Mouse (Mus musculus) liver, embryonic 15.5 days (tissue): ENCODE data around the gene Asb18. TPM values are rescaled to one million over a fixed set of nuclear protein-coding genes. Genes with fewer than 3 reads are reported as not detected.
A peak's percentile ranks its signal among the peaks of the same experiment; 100 is the strongest.

ENCODE experiments used
- ATAC-seq: fragments of 200-750 bp; cut with Nextera tagmentation; 2 replicates; pipeline ENCODE4 v1.8.0; 2017; ENCODE audit warnings: moderate number of reproducible peaks, mild to moderate bottlenecking, moderate library complexity; ENCODE audit not compliant: insufficient read depth
- H3K27ac ChIP-seq: fragments of 300-500 bp; sonication (generic); replicated peaks from 2 replicates; pipeline ENCODE4 v1.5.1; 2015; ENCODE audit warnings: mild to moderate bottlenecking, inconsistent platforms
- H3K27me3 ChIP-seq: fragments of 300-500 bp; sonication (generic); 2 replicates; pipeline ENCODE4 v1.6.1; 2015; ENCODE audit warnings: mild to moderate bottlenecking, inconsistent platforms
- H3K36me3 ChIP-seq: fragments of 300-500 bp; sonication (generic); replicated peaks from 2 replicates; pipeline ENCODE4 v1.6.1; 2015; ENCODE audit warnings: moderate library complexity, mild to moderate bottlenecking, inconsistent platforms
- H3K4me1 ChIP-seq: fragments of 300-500 bp; sonication (generic); replicated peaks from 2 replicates; pipeline ENCODE4 v1.6.1; 2015; ENCODE audit warnings: inconsistent platforms
- H3K4me2 ChIP-seq: fragments of 300-500 bp; sonication (generic); 2 replicates; pipeline ENCODE4 v1.6.1; 2015; ENCODE audit warnings: moderate library complexity, mild to moderate bottlenecking, inconsistent platforms
- H3K4me3 ChIP-seq: fragments of 300-500 bp; sonication (generic); replicated peaks from 2 replicates; pipeline ENCODE4 v1.5.1; 2015; ENCODE audit warnings: mild to moderate bottlenecking, inconsistent platforms
- H3K9ac ChIP-seq: fragments of 300-500 bp; sonication (generic); 2 replicates; pipeline ENCODE4 v1.6.1; 2015; ENCODE audit warnings: moderate library complexity, mild to moderate bottlenecking, inconsistent platforms
- H3K9me3 ChIP-seq: fragments of 300-500 bp; sonication (generic); replicated peaks from 2 replicates; pipeline ENCODE4 v1.6.1; 2016; ENCODE audit warnings: inconsistent platforms
- WGBS: fragments of 180-500 bp; shearing (Covaris S2); methylation state at CpG from one replicate; pipeline ENCODE4 v1.1.7; 2015; ENCODE audit warnings: mixed read lengths; ENCODE audit not compliant: insufficient replicate concordance; 5-methylcytosine and 5-hydroxymethylcytosine counted together
- polyA plus RNA-seq: library from polyadenylated mRNA; unstranded; fragments of >200 nt; fragmentation: Nextera tagmentation; extraction: Ambion mirVana; gene quantifications from 2 replicates; pipeline ENCODE4 v1.2.1, GENCODE M21; 2015

Asb18 gene
- polyA plus RNA-seq, 1 experiment from 2014 or later: not detected

GRCm38 (mm10) chr1:89971848-89972247, 42.6 kb downstream of the Asb18 start:
- H3K4me1 ChIP-seq: no peaks in the 10 kb centered on the region
- peaks cover 54% of the 10 kb centered on the region for H3K27me3 ChIP-seq
- no peak overlapping the region for H3K27ac ChIP-seq
- WGBS: 46% methylated on average over 8 of the region's 8 CpGs
- H3K4me2 ChIP-seq: no peak overlapping the region
- no peaks in the 10 kb centered on the region for H3K36me3 ChIP-seq
- no peaks in the 10 kb centered on the region for H3K9me3 ChIP-seq
- no peak overlapping the region for H3K4me3 ChIP-seq
- ATAC-seq: no peak
- no peak overlapping the region for H3K9ac ChIP-seq

DNA sequence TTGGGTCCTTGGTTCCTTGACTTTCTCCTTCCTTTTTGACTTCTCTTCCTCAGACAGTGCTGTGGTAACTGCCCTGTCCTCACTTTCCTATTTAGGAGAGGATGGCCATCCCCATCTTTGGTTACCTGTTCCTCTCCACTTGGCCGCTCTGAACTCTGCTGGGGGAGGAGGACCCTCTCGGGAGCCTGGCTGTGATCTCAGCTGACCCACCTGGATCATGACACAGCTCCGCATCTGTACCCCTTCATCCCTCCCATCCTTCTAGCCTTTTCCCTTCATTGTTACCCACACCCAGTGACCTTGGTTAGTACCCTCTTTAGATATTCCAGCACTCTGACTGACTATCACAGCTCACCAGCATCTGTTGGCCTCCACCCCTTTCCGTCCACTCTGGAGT, 44.8 kb downstream of the Asb18 start:
- Histone ChIP-seq H3K27me3 (peaks cover 58% of the 10 kb centered on the region), H3K36me3 (no peaks in the 10 kb centered on the region), H3K4me3 (no peak overlapping the region), H3K4me2 (no peak overlapping the region), H3K9ac (no peak overlapping the region), H3K9me3 (no peaks in the 10 kb centered on the region), H3K27ac (no peak overlapping the region), H3K4me1 (no peaks in the 10 kb centered on the region)
- ATAC-seq: no peak
- WGBS: 75% methylated on average over 4 of the region's 4 CpGs

GRCm38 (mm10) chr1:89969072-89969713, 45.3 kb downstream of the Asb18 start:
- Histone ChIP-seq H3K27ac (no peak overlapping the region), H3K4me1 (no peaks in the 10 kb centered on the region), H3K9me3 (no peaks in the 10 kb centered on the region), H3K4me2 (no peak overlapping the region), H3K4me3 (no peak overlapping the region), H3K9ac (no peak overlapping the region), H3K27me3 (peaks cover 63% of the 10 kb centered on the region), H3K36me3 (no peaks in the 10 kb centered on the region)
- ATAC-seq: no peak
- 40% methylated on average over 10 of the region's 10 CpGs for WGBS

- Histone ChIP-seq H3K4me1 (no peaks in the 10 kb centered on the region), H3K9me3 (no peaks in the 10 kb centered on the region), H3K9ac (no peak overlapping the region), H3K27ac (no peak overlapping the region), H3K4me3 (peak overlapping the region; percentile 37), H3K4me2 (peak overlapping the region; percentile 60), H3K36me3 (no peaks in the 10 kb centered on the region), H3K27me3 (peaks cover 63% of the 10 kb centered on the region)
- ATAC-seq: no peak
- WGBS: under 1% methylated on average over 94 of the region's 95 CpGs
Observed at GRCm38 (mm10) chr1:89968111-89968851, 46.2 kb downstream of the Asb18 start.

DNA sequence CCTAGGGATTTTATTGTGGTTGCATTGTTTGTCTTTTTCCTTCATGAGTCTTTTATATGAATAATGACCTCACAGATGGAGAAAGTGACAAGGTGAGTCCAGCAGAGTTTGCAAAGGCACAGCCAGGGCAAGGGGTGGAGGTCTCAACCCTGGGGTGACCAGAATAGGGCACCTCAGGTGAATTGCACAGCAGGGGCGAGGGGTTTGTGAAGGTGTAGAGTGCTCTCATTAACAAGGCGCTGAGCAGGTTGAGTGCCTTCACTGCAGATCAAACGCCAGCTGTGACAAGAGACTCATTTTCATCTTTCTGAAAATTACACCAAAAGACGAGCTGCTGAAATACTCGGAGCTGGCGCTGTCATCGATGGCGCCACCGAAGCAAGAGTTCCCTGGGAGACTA, 46.9 kb downstream of the Asb18 start:
- H3K36me3 ChIP-seq: no peaks in the 10 kb centered on the region
- no peak for ATAC-seq
- 20% methylated on average over 9 of the region's 9 CpGs for WGBS
- H3K4me2 ChIP-seq: 0 out of 2 replicates have a peak overlapping the region, but pooled peaks have one; percentile 60
- no peak overlapping the region for H3K27ac ChIP-seq
- no peaks in the 10 kb centered on the region for H3K4me1 ChIP-seq
- no peak overlapping the region for H3K9ac ChIP-seq
- no peaks in the 10 kb centered on the region for H3K9me3 ChIP-seq
- H3K27me3 ChIP-seq: peaks cover 67% of the 10 kb centered on the region
- H3K4me3 ChIP-seq: no peak overlapping the region

- 57% methylated on average over 12 of the region's 12 CpGs for WGBS
- Histone ChIP-seq H3K27ac (no peak overlapping the region), H3K4me1 (no peaks in the 10 kb centered on the region), H3K9ac (no peak overlapping the region), H3K9me3 (no peaks in the 10 kb centered on the region), H3K36me3 (no peaks in the 10 kb centered on the region), H3K27me3 (peaks cover 48% of the 10 kb centered on the region), H3K4me3 (no peak overlapping the region), H3K4me2 (no peak overlapping the region)
- no peak for ATAC-seq
Observed at GRCm38 (mm10) chr1:89964426-89964825, 50.0 kb downstream of the Asb18 start.

DNA sequence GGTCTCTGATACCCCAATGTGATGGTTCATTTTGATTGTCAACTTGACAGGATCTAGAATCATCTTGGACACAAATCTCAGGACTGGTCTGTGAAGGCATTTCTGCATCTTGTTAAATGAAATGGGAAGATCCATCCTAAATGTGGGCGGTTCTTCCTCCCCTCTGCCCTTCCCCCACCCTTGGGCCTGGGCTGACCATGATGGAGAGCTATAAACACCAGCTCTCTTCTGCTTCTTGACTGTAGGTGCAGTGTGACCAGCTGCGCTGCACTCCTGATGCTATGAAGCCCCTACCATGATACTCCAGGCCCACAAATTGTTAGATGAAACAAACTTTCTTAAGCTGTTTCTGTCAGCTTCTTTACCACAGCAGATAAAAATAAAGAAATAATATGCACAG, 51.2 kb downstream of the Asb18 start:
- Histone ChIP-seq H3K27me3 (peaks cover 37% of the 10 kb centered on the region), H3K27ac (no peak overlapping the region)
- 73% methylated on average over 2 of the region's 2 CpGs for WGBS

DNA sequence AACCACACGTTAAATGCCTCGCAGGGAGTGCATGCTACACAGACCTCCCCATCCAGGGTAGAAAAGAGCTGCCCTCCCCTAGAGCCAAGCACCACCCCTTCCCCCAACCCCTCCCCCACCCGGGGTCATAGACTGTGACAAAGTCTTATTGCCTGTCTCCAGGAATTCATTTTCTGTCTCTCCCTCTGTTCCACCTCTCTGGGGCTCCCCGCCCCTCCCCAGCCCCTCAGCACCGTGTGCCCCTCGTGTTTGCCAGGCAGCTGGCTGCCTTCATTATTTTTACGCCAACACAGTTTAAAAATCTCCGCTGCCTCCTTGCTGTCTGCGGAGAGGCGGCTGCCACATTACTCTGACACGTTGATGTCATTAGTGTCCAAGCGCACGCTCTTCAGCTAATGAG, 52.4 kb downstream of the Asb18 start:
- H3K9ac ChIP-seq: no peak overlapping the region
- H3K4me2 ChIP-seq: no peak overlapping the region
- peaks cover 25% of the 10 kb centered on the region for H3K27me3 ChIP-seq
- H3K4me3 ChIP-seq: no peak overlapping the region
- H3K36me3 ChIP-seq: no peaks in the 10 kb centered on the region
- no peak for ATAC-seq
- no peak overlapping the region for H3K27ac ChIP-seq
- no peaks in the 10 kb centered on the region for H3K9me3 ChIP-seq
- WGBS: 25% methylated on average over 13 of the region's 13 CpGs
- H3K4me1 ChIP-seq: no peaks in the 10 kb centered on the region

More for the DNA sequence above, 51.2 kb downstream of the Asb18 start:
- Histone ChIP-seq H3K4me2 (no peak overlapping the region), H3K9me3 (no peaks in the 10 kb centered on the region), H3K36me3 (no peaks in the 10 kb centered on the region), H3K4me3 (no peak overlapping the region), H3K9ac (no peak overlapping the region), H3K4me1 (no peaks in the 10 kb centered on the region)
- no peak for ATAC-seq

GRCm38 (mm10) chr1:89959393-89959792, 55.1 kb downstream of the Asb18 start:
- WGBS: 54% methylated on average over 4 of the region's 4 CpGs
- Histone ChIP-seq H3K9ac (no peak overlapping the region), H3K4me3 (no peak overlapping the region), H3K4me2 (no peak overlapping the region), H3K4me1 (no peaks in the 10 kb centered on the region), H3K27ac (no peak overlapping the region), H3K27me3 (peaks cover 17% of the 10 kb centered on the region), H3K9me3 (no peaks in the 10 kb centered on the region), H3K36me3 (no peaks in the 10 kb centered on the region)
- no peak for ATAC-seq

- peaks cover 10% of the 10 kb centered on the region; the same call in 1 of the 2 replicates for H3K4me1 ChIP-seq
- no peak for ATAC-seq
- H3K36me3 ChIP-seq: no peaks in the 10 kb centered on the region
- H3K4me2 ChIP-seq: no peak overlapping the region
- no peak overlapping the region for H3K9ac ChIP-seq
- H3K4me3 ChIP-seq: no peak overlapping the region
- 1% methylated on average over 16 of the region's 16 CpGs for WGBS
- no peak overlapping the region for H3K27ac ChIP-seq
- no peaks in the 10 kb centered on the region for H3K9me3 ChIP-seq
- H3K27me3 ChIP-seq: peaks cover 83% of the 10 kb centered on the region
Observed at GRCm38 (mm10) chr1:89943202-89943601, 71.3 kb downstream of the Asb18 start.

- Histone ChIP-seq H3K9me3 (no peaks in the 10 kb centered on the region), H3K27ac (no peak overlapping the region), H3K4me3 (no peak overlapping the region), H3K4me2 (no peak overlapping the region), H3K9ac (no peak overlapping the region), H3K4me1 (peaks cover 10% of the 10 kb centered on the region; the same call in 1 of the 2 replicates), H3K27me3 (peaks cover 84% of the 10 kb centered on the region), H3K36me3 (no peaks in the 10 kb centered on the region)
- 7% methylated on average over 15 of the region's 15 CpGs for WGBS
- no peak for ATAC-seq
Observed at GRCm38 (mm10) chr1:89942395-89942976, 72.0 kb downstream of the Asb18 start.
